Mouse (Mus musculus): Measurements from ENCODE around the gene Nkx1-2. TPM values are rescaled to one million over a fixed set of nuclear protein-coding genes. Genes with fewer than 3 reads are reported as not detected.

Nkx1-2 gene
- polyA plus RNA-seq, 1 experiment from 2014 or later, result 4.5 TPM

DNA sequence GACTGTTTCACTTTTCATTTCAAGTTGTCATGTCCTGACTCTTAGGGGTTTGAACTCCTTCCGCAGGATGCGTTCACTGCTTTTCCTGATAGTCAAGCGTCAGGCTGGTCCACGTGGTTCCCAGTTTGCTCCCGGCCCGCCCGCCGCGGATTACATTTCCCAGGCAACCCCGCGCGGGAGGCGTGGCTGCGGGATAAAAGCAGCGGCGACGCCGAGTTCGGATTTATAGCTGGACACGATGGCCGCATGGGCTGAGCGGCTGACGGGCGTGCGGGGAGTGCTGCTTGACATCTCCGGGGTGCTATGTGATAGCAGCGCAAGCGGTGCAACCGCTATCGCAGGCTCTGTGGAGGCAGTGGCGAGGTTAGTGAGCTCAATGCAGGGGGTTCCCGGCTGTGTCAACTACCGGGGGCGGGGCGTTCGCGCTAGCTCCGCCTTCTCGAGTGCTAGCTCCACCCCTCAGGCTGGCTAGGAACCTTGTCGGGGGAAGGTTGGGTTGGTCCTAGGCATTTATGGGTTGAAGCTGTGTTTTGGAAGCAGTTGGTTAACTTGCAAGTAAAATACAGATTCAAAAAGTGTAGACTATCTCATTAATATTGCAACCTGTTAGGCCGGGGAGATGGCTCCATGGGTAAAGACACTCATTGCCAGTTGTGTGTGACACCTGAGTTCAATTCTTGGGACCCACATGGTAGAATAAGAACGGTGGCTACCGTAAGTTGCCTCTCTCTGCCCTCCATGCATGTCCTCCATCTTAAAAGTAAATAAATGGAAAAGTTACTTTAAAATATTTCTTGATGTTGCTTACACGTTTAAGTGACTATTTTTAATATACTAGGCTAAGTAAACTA lies 11.3 kb upstream of the Nkx1-2 start, which contains the start of gene Lhpp:
Gene Lhpp, plus strand, starts transcription at position 171 of the 851 bp plus-strand sequence.
- no peak within 1 kb of the TSS for H3K27ac ChIP-seq (ENCODE audit: low read depth, low read length)
- WGBS, result 9% methylated on average over 44 of the region's 44 CpGs
- no peaks in the 10 kb centered on the region for H3K9me3 ChIP-seq (ENCODE audit: control insufficient read depth, low read length)
- peak within 1 kb of the TSS; percentile 50 for H3K4me3 ChIP-seq (ENCODE audit: low read depth, low read length)
- ATAC-seq (ENCODE audit: low FRiP score) (peak; percentile 94), DNase-seq (ENCODE audit: low spot score, missing footprints) (peak; percentile 98)
- peak within 1 kb of the TSS; percentile 67 for H3K9ac ChIP-seq (ENCODE audit: low read length)
- H3K4me1 ChIP-seq (ENCODE audit: control insufficient read depth, insufficient read depth, low read length), result peaks cover 4% of the 10 kb centered on the region; the same call in 1 of the 2 replicates
- H3K36me3 ChIP-seq (ENCODE audit: control insufficient read depth, insufficient read depth, low read length), result no peaks in the 10 kb centered on the region
- peaks cover 4% of the 10 kb centered on the region for H3K27me3 ChIP-seq (ENCODE audit: control insufficient read depth, insufficient read depth, low read length)
- peak within 1 kb of the TSS; percentile 72 for H3K4me2 ChIP-seq

DNA sequence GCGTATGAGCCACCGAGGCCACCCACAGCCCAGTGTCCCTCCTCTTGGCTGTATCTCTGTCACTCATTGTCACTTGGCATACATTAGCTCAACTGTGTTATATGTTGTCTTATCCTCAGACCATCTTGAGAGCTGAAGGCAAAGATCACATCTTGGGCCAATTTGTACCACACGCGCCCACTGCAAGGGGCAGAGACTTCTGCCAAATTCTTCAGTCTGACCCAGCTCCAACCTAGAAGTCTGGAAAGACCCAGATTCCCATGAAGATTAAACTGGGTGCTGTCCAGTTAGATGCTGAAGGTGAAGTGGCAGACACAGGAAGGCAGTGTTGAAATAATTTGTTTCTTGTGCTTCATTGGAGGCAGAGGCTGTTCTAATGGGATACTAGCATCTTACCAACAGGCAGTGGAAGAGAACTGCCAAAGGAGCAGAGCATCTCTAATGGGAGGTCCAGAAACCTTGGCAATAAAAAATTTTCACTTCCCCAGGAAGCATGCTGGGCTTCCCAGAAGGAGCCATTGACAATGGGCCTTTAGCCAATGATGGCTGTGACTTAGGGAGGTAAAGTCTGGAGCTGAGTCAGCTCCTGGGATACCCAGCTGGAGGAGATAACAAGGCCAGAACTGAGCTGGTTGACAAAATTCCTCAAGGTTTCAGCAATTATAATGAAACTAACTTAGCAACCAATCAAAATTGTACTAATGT lies 9.0 kb upstream of the Nkx1-2 start:
- no peak overlapping the region for H3K27ac ChIP-seq (ENCODE audit: low read depth, low read length)
- no peak for ATAC-seq (ENCODE audit: low FRiP score)
- no peak overlapping the region for H3K9ac ChIP-seq (ENCODE audit: low read length)
- DNase-seq (ENCODE audit: low spot score, missing footprints), result peak; percentile 31
- H3K27me3 ChIP-seq (ENCODE audit: control insufficient read depth, insufficient read depth, low read length), result peaks cover 4% of the 10 kb centered on the region
- H3K4me3 ChIP-seq (ENCODE audit: low read depth, low read length), result no peak overlapping the region
- H3K9me3 ChIP-seq (ENCODE audit: control insufficient read depth, low read length), result no peaks in the 10 kb centered on the region
- no peaks in the 10 kb centered on the region; the same call in 1 of the 2 replicates for H3K4me1 ChIP-seq (ENCODE audit: control insufficient read depth, insufficient read depth, low read length)
- 93% methylated on average over 4 of the region's 4 CpGs for WGBS
- no peak overlapping the region for H3K4me2 ChIP-seq
- H3K36me3 ChIP-seq (ENCODE audit: control insufficient read depth, insufficient read depth, low read length), result no peaks in the 10 kb centered on the region

DNA sequence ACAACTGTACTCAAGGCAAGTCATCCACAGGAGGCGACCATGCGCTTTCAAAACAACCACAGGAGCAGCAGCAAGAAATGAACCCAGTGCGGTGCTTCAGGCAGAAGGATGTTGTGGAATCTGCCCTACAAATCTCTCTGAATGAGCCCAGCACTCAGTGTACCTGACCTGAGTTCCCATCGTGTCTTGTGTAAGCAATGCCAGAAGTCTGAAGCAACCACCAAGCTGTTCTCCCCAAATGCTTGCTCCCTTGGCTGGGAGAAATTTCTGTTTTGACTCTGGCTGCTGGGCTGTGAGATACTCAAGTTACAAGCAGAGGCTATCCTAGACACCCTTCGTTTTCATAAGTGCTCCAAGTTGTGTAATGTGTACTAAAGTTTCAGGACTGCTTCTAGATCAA lies 6.3 kb upstream of the Nkx1-2 start:
- WGBS, result 63% methylated on average over 5 of the region's 5 CpGs
- Histone ChIP-seq H3K27ac (ENCODE audit: low read depth, low read length) (no peak overlapping the region), H3K4me1 (ENCODE audit: control insufficient read depth, insufficient read depth, low read length) (no peaks in the 10 kb centered on the region; the same call in 1 of the 2 replicates), H3K9me3 (ENCODE audit: control insufficient read depth, low read length) (no peaks in the 10 kb centered on the region), H3K27me3 (ENCODE audit: control insufficient read depth, insufficient read depth, low read length) (peaks cover 25% of the 10 kb centered on the region), H3K9ac (ENCODE audit: low read length) (no peak overlapping the region), H3K4me2 (no peak overlapping the region), H3K36me3 (ENCODE audit: control insufficient read depth, insufficient read depth, low read length) (no peaks in the 10 kb centered on the region), H3K4me3 (ENCODE audit: low read depth, low read length) (no peak overlapping the region)
- ATAC-seq (ENCODE audit: low FRiP score) (no peak), DNase-seq (ENCODE audit: low spot score, missing footprints) (peak; percentile 80)

DNA sequence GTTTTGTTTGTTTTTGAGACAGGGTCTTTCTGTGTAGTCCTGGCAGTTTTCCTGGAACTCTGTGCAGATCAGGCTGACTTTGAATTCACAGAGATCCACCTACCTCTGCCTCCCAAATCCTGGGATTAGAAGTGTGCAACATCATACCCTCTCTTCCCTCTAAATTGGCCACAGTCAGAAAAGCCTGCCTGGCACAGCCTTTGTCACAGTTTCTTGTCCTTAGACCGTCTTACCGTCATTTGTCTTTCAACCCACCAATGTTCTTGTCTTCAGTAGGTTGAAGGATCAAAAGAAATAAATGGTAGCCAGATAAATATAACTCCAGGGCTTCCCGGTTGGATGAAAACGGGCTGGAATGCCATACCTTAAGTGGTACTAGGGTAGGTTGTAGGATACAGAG lies 5.3 kb upstream of the Nkx1-2 start:
- DNase-seq (ENCODE audit: low spot score, missing footprints) (no peak), ATAC-seq (ENCODE audit: low FRiP score) (no peak)
- Histone ChIP-seq H3K36me3 (ENCODE audit: control insufficient read depth, insufficient read depth, low read length) (no peaks in the 10 kb centered on the region), H3K4me3 (ENCODE audit: low read depth, low read length) (no peak overlapping the region), H3K27me3 (ENCODE audit: control insufficient read depth, insufficient read depth, low read length) (peaks cover 35% of the 10 kb centered on the region), H3K9me3 (ENCODE audit: control insufficient read depth, low read length) (no peaks in the 10 kb centered on the region), H3K4me2 (no peak overlapping the region), H3K4me1 (ENCODE audit: control insufficient read depth, insufficient read depth, low read length) (peaks cover 3% of the 10 kb centered on the region), H3K27ac (ENCODE audit: low read depth, low read length) (no peak overlapping the region), H3K9ac (ENCODE audit: low read length) (no peak overlapping the region)
- 87% methylated on average over 4 of the region's 4 CpGs for WGBS

DNA sequence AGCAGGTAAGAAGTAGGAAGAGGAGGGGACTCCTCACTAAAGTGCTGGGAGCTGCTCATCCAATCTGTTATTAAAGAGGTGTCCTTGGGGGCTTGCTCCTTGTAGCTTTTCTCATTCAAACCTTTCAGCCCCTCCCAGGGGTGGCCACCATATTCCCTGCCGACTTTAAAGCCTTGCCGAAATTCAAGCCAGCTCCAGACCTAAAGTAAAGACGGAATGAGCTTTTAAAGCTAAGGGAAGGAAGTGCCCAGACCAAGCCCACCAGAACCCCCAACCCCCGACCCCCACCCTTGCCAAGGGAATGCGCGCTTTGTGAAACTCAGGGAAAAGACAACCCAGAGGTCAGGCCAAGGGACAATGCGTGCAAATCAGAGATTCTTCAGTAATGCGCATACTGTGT lies 1.5 kb upstream of the Nkx1-2 start:
- H3K4me1 ChIP-seq (ENCODE audit: control insufficient read depth, insufficient read depth, low read length), result peaks cover 23% of the 10 kb centered on the region
- peaks cover 69% of the 10 kb centered on the region for H3K27me3 ChIP-seq (ENCODE audit: control insufficient read depth, insufficient read depth, low read length)
- no peaks in the 10 kb centered on the region for H3K36me3 ChIP-seq (ENCODE audit: control insufficient read depth, insufficient read depth, low read length)
- no peak overlapping the region for H3K4me2 ChIP-seq
- no peaks in the 10 kb centered on the region for H3K9me3 ChIP-seq (ENCODE audit: control insufficient read depth, low read length)
- H3K27ac ChIP-seq (ENCODE audit: low read depth, low read length), result no peak overlapping the region
- WGBS, result 7% methylated on average over 8 of the region's 8 CpGs
- no peak overlapping the region for H3K9ac ChIP-seq (ENCODE audit: low read length)
- no peak overlapping the region for H3K4me3 ChIP-seq (ENCODE audit: low read depth, low read length)
- ATAC-seq (ENCODE audit: low FRiP score), result no peak
- DNase-seq (ENCODE audit: low spot score, missing footprints), result no peak

DNA sequence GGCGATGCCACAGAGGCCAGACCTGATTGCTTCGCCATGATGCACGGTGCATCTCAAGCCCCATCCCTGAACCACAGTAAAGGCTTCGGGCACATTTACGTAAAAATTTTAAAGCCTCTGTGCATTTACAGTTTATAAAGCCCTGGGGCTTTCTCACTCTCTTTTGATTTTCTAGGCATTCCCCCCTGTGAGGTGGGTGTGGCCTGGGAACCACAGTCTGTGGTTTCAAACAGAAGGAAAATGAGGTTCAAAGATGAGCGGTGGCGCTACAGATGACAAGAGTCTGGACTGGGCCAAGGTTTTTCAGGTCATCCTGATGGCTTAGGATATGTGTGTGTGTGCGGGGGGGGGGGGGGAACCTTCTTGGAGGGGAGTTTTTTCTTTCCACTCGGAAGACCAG lies 589 bp upstream of the Nkx1-2 start:
- peak; percentile 17; the same call in 1 of the 2 replicates for ATAC-seq (ENCODE audit: low FRiP score)
- WGBS, result 0% methylated on average over 9 of the region's 9 CpGs
- peaks cover 23% of the 10 kb centered on the region for H3K4me1 ChIP-seq (ENCODE audit: control insufficient read depth, insufficient read depth, low read length)
- H3K27ac ChIP-seq (ENCODE audit: low read depth, low read length), result no peak overlapping the region
- DNase-seq (ENCODE audit: low spot score, missing footprints), result no peak
- no peak overlapping the region; the same call in 1 of the 2 replicates for H3K9ac ChIP-seq (ENCODE audit: low read length)
- H3K9me3 ChIP-seq (ENCODE audit: control insufficient read depth, low read length), result no peaks in the 10 kb centered on the region
- peaks cover 73% of the 10 kb centered on the region for H3K27me3 ChIP-seq (ENCODE audit: control insufficient read depth, insufficient read depth, low read length)
- H3K4me3 ChIP-seq (ENCODE audit: low read depth, low read length), result peak overlapping the region; percentile 31
- H3K4me2 ChIP-seq, result peak overlapping the region; percentile 63
- no peaks in the 10 kb centered on the region for H3K36me3 ChIP-seq (ENCODE audit: control insufficient read depth, insufficient read depth, low read length)

DNA sequence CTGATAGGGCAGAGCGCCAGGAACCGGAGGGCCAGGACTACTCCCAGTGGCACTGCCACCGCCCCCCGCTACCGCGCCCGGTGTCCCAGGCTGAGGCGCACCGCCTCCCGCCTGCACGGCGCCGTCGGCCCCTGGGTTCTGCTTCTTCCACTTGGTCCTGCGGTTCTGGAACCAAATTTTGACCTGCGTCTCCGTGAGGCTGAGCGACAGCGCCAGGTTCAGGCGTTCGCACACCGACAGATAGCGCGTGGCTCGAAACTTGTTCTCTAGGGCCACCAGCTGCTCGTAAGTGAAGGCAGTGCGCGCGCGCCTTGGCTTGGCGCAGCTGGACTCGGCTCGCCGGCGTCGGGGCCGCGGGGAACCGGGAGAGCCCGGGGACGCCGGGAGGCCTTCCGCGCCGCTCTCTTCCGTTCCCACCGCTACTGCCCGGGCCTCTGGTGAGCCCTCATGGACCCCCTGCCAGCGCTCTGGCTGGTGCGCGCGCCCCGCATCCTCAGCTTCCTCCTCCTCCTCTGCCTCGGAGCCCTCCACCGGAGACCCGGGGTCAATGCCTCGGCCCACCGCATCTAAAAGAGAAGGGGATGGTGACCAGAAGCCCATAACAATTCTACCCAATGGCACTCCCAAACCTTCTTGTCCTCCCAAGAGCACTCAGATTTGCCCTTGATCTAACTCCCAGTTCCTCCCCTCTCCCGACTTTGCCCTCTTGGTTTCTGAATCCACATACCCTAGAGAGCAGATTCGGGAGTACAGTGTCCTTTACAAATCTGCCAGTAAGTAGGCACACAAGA lies 2.0 kb downstream of the Nkx1-2 start:
- H3K27ac ChIP-seq (ENCODE audit: low read depth, low read length), result no peak overlapping the region
- H3K27me3 ChIP-seq (ENCODE audit: control insufficient read depth, insufficient read depth, low read length), result peaks cover 69% of the 10 kb centered on the region
- under 1% methylated on average over 60 of the region's 60 CpGs for WGBS
- ATAC-seq (ENCODE audit: low FRiP score), result peak; percentile 20; the same call in 1 of the 2 replicates
- H3K9ac ChIP-seq (ENCODE audit: low read length), result 0 out of 2 replicates have a peak overlapping the region, but pooled peaks have one; percentile 5
- peak overlapping the region; percentile 43 for H3K4me3 ChIP-seq (ENCODE audit: low read depth, low read length)
- peak; percentile 94 for DNase-seq (ENCODE audit: low spot score, missing footprints)
- no peaks in the 10 kb centered on the region for H3K36me3 ChIP-seq (ENCODE audit: control insufficient read depth, insufficient read depth, low read length)
- no peaks in the 10 kb centered on the region for H3K9me3 ChIP-seq (ENCODE audit: control insufficient read depth, low read length)
- peaks cover 23% of the 10 kb centered on the region for H3K4me1 ChIP-seq (ENCODE audit: control insufficient read depth, insufficient read depth, low read length)
- peak overlapping the region; percentile 70 for H3K4me2 ChIP-seq

DNA sequence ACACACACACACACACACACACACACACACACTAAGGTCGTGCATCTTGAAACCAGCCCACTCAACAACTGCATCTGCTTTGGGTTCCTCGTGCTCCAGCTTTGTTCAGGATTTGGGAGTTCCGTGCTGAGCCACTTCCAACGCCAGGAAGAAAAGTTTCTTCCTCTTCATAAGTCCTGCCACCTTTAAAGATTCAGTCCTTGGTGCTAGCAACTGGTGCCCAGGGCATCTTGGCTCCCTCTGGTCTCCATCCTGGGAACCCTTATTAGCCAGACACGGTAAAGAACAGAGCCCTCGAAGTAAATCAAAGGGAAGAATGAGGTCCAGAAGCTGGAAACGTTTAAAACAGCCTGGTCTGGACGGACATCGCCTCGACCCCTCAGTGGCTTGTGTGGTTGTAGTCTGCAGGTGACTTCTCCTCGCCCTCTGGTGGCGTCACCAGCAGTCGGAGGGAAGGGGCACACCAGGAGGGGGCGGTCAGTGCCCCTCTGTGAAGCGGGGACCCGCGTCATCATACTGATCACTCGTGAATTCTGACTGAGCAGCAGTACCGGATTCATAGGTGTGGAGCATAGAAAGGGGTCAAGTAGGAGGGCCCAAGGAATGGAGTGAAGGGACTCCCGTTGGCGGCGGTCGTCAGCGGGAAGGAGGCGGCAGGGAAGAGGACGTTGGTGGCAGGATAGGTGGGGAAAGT lies 2.7 kb downstream of the Nkx1-2 start:
- Histone ChIP-seq H3K4me2 (peak overlapping the region; percentile 70), H3K9me3 (ENCODE audit: control insufficient read depth, low read length) (no peaks in the 10 kb centered on the region), H3K27me3 (ENCODE audit: control insufficient read depth, insufficient read depth, low read length) (peaks cover 61% of the 10 kb centered on the region), H3K27ac (ENCODE audit: low read depth, low read length) (no peak overlapping the region), H3K9ac (ENCODE audit: low read length) (no peak overlapping the region), H3K4me3 (ENCODE audit: low read depth, low read length) (peak overlapping the region; percentile 43), H3K4me1 (ENCODE audit: control insufficient read depth, insufficient read depth, low read length) (peaks cover 23% of the 10 kb centered on the region), H3K36me3 (ENCODE audit: control insufficient read depth, insufficient read depth, low read length) (no peaks in the 10 kb centered on the region)
- ATAC-seq (ENCODE audit: low FRiP score) (peak; percentile 45; the same call in 1 of the 2 replicates), DNase-seq (ENCODE audit: low spot score, missing footprints) (peak; percentile 92)
- 5% methylated on average over 26 of the region's 26 CpGs for WGBS
